Mouse (Mus musculus) left cerebral cortex, postnatal 10 days (tissue): ENCODE data around the gene Apol7a. TPM values are rescaled to one million over a fixed set of nuclear protein-coding genes. Genes with fewer than 3 reads are reported as not detected.
A peak's percentile ranks its signal among the peaks of the same experiment; 100 is the strongest.

Experiments
- DNase-seq, 2 experiments: peaks; one replicate each; pipeline ENCODE4 v3.0.0; 2021 to 2022; ENCODE audit warnings: low spot score in 2 of 2, mixed read lengths in 1 of 2; ENCODE audit errors: extremely low spot score in 1 of 2
- intact Hi-C: fragments of 180-260 bp; cut with DNase I; formaldehyde crosslinking; loops from one replicate; pipeline ENCODE4 v1.15.1; 2025
- total RNA-seq, 2 experiments: library from RNA; stranded (reverse); gene quantifications; 2 replicates each; pipeline ENCODE4 v1.2.3; 2021

Gene Apol7a
- total RNA-seq, 2 experiments from 2014 or later = 0.49 to 0.71 TPM

- no peak for DNase-seq
- intact Hi-C loops = no loop called here
These were observed 17.4 kb downstream of the Apol7a start for GRCm38 (mm10) chr15:77381481-77381880.

DNA sequence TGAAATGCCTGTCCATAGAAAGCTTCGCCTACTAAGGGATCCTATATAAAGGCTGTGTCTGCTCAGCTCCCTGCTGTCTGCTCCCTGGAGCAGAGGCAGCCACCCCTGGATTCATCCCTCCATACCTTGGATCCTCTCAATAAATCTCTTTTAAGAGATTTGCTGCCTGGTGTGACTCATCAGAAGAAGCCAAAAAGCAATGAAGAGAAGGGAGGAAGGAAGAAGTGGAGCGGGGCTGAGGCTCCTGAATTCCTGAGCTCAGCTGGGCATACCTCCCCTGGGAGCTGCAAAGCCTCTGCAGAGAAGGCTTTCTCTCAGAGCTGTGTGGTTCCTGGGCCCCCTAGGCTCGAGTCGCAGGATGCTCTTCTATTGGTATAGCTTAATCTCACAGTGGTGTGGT lies 19.0 kb downstream of the Apol7a start:
- intact Hi-C loops = no loop called here
- DNase-seq = no peak

DNA sequence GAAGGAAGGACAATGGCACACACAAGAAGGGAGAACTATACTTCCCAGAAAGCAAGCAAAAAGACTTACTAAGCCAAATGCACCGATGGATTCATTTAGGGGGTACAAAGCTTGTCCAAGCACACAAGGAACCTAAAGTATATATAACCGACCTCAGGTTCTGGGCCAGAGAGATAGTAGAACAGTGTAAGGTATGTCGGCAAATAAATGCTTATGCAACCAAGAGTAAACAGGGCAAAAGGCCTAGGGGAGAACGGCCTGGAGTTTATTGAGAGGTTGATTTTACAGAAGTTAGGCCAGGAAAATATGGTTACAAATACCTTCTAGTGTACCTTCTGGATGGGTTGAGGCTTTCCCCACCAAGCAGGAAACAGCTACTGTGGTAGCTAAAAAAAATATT lies 21.5 kb downstream of the Apol7a start:
- DNase-seq = no peak
- intact Hi-C loops = no loop called here

DNA sequence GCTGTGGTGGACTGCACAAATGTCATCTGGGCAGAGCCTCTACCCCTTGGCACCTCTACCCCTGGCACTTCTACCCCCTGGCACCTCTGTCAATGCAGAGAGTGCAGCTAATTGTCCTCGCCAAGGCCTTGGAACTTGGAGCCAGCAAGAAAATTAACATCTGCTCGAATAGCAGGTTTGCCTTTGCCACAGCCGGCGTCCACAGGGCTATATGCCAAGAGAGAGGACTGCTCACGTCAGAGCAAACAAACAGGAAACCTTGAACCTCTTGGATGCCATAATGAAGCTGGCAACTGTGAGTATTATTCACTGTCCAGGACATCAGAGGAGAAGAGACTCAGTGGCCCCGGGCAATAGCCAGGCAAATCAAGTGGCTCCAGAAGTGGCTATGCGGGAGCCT lies 22.0 kb downstream of the Apol7a start:
- DNase-seq = no peak
- intact Hi-C loops = no loop called here

GRCm38 (mm10) chr15:77370588-77370987 lies 28.3 kb downstream of the Apol7a start:
- DNase-seq = no peak
- intact Hi-C loops = no loop called here

GRCm38 (mm10) chr15:77369981-77370380 lies 28.9 kb downstream of the Apol7a start:
- intact Hi-C loops = no loop called here

DNA sequence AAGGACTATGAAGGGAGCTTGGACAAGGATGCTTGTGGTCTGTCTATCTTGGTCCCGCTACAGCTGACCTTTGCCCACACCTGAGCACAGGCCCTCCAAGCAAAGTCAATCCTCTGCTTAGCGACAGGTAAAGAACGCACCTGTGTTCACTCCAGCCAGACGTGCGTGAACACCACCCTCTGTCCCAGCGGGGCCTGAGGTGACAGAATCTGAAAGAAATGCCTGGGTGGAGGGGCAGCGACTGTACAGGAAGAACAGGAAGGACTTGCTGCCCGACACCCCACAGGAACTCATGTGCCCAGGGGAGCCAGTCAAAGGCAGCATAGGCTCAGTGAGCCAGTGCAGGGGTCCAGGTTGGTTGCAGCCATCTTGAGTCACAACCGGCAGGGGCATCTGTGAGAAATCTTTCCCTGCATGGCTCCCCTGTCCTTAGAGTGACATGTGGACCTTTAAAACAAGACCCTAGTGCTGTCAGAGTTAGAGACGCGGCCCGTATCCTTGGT lies 30.0 kb downstream of the Apol7a start:
- intact Hi-C loops = no loop called here
- no peak for DNase-seq

More at GRCm38 (mm10) chr15:77369981-77370380, 28.9 kb downstream of the Apol7a start:
- no peak for DNase-seq

DNA sequence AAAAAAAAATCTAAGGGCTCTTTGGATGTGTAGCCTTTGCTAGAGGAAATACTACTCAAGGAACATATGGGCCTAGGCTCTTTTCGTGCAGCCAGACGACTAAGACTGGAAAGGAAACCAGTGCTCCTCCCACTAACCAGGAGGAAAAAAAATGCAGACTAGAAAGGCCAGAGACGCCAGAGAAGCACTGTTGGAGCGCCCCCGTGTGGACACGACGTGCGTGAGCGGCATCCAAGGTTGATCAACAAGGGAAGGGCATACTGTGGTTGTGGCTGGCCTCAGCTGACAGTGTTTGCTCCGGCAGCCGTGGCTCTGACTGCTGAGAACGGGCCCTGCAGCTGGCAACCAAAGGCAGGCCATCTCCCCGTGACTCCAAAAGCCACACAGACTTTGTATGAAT lies 30.8 kb downstream of the Apol7a start:
- intact Hi-C loops = no loop called here
- peak; percentile 94 to 95 for DNase-seq

- peak in 1 of 2 experiments; percentile 53 for DNase-seq
- intact Hi-C loops = no loop called here
These were observed 31.4 kb downstream of the Apol7a start for GRCm38 (mm10) chr15:77367504-77367903.

DNA sequence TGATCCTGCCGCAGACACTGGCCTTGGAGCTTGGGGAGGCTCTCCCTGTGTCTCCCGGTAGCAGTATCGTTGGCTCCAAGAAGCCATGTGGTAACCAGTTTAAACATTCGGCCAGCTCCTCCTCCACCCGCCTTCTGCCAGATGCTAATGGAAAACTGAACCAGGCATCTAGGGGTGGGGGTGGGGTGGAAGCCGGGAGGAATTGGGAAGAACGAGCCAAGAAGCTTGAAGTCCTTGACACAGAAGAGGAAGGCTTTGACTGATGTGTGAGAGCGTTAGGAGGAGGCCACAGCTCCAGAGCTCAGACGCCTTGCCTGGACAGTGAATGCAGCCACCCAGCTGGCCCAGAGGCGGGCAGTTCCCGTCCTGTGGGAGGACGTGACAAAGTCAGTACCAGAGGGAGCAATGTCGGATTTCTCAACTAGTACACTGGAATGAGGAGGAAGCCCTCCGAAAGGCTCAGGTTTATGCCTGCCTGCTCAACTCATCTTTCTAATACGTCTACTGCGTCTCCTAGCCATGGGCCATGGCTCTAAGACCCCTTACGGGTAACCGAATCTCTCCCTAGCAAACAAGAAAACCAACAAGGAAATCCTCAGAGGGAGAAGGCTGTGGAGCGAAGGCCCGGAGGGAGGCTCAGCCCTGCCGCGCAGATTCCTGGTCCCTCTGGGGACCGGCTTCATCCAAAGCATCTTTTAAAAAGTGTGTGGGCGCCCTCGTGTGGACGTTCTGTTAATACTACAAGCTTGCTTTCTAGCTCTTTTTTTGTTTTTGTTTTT lies 32.0 kb downstream of the Apol7a start:
- intact Hi-C loops = no loop called here
- peak; percentile 80 to 91 for DNase-seq

- intact Hi-C loops = no loop called here
- no peak for DNase-seq
These were observed 33.0 kb downstream of the Apol7a start for GRCm38 (mm10) chr15:77365700-77366570.

DNA sequence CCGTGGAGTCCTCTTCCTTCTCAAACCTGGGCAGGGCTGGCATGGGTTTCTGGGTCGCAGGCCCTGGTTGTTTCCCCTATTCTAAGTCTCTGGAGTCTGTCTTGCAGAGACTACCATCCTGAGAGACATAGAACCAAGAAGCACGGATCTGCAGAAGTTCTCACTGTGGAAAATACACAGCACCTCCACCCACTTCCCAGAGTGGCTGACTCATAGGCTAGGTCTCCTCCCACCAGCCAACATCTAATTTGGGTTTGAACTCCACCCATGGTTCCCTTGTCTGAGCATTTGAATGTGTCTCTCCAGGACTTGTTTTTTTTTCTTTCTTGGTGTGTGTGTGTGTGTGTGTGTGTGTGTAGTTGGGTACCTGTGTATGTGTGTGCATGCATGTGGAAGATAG lies 34.9 kb downstream of the Apol7a start:
- no peak for DNase-seq
- intact Hi-C loops = no loop called here

DNA sequence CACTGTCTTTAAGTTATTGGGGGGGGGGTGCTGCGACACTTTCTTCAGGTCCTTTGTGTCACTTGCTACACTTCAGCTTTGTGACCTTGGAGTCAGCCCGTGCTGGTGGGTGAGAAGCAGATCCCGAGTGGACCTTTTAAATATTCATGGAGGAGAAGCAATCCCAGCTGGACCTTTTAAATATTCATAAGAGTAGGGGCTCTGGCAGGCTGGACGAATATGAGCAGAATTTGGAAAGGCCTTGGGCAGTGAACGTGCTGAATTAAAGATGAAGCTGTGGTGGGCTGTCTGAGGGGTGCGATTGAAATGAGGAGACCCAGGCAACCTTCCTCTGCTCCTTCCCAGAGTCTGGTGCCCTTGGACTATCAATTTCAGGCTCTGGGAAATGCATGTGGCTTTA lies 35.3 kb downstream of the Apol7a start:
- intact Hi-C loops = no loop called here
- no peak for DNase-seq

GRCm38 (mm10) chr15:77362952-77363351 lies 36.0 kb downstream of the Apol7a start:
- intact Hi-C loops = no loop called here
- DNase-seq = no peak

GRCm38 (mm10) chr15:77359905-77360304 lies 39.0 kb downstream of the Apol7a start:
- DNase-seq = no peak
- intact Hi-C loops = loop anchor here (5.0 kb wide), 3 partner anchors 113 to 378 kb away; no protein-coding TSS in a partner anchor

GRCm38 (mm10) chr15:77359486-77359885 lies 39.4 kb downstream of the Apol7a start:
- intact Hi-C loops = loop anchor here (5.0 kb wide), 3 partner anchors 112 to 377 kb away; no protein-coding TSS in a partner anchor
- no peak for DNase-seq

DNA sequence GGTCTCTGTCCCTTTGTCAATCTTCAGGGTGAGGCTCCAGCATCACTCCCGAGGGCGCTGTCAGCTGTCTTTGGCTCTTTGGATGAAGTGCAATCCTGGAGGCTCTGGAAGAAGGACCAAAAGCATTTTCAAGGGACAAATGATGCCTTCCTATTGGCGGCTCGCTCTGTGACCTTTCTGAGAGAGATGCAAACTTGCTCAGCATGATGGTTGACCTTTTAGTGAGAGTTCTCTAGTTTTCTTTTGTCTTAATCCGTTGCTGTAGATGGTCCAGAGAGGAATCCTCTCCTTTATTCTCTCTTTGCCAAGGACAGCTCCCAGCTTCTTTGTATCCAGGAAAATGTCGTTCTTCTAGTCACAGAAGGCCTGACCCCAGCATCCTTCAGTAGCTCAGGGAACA lies 39.8 kb downstream of the Apol7a start:
- no peak for DNase-seq
- intact Hi-C loops = loop anchor here (5.0 kb wide), 3 partner anchors 112 to 377 kb away; no protein-coding TSS in a partner anchor

- peak; percentile 90 to 91 for DNase-seq
- intact Hi-C loops = loop anchor here (5.0 kb wide), 3 partner anchors 111 to 376 kb away; no protein-coding TSS in a partner anchor
These were observed 40.4 kb downstream of the Apol7a start for GRCm38 (mm10) chr15:77358320-77359040.
